Mouse (Mus musculus): Measurements from ENCODE around the gene Traip. TPM values are rescaled to one million over a fixed set of nuclear protein-coding genes. Genes with fewer than 3 reads are reported as not detected.

Gene Traip
- polyA plus RNA-seq, 1 experiment from 2014 or later, result 18.7 TPM

GRCm38 (mm10) chr9:107934146-107934545, 15.8 kb upstream of the Traip start:
- 85% methylated on average over 11 of the region's 11 CpGs for WGBS
- Histone ChIP-seq H3K9me3 (replicated peaks) (no peaks in the 10 kb centered on the region), H3K36me3 (no peaks in the 10 kb centered on the region), H3K27ac (replicated peaks) (no peak overlapping the region), H3K9ac (no peak overlapping the region), H3K27me3 (peaks cover 14% of the 10 kb centered on the region; the same call in 1 of the 2 replicates), H3K4me3 (replicated peaks) (no peak overlapping the region), H3K4me2 (replicated peaks) (no peak overlapping the region), H3K4me1 (peaks cover 17% of the 10 kb centered on the region)
- no peak for ATAC-seq (ENCODE audit: insufficient number of reproducible peaks, low FRiP score, low TSS enrichment, low read depth)

GRCm38 (mm10) chr9:107935374-107935773, 14.6 kb upstream of the Traip start, which contains the start of gene Camkv:
Gene Camkv (plus strand): TSS chr9:107935674.
- Histone ChIP-seq H3K36me3 (no peaks in the 10 kb centered on the region), H3K27me3 (peaks cover 14% of the 10 kb centered on the region; the same call in 1 of the 2 replicates), H3K4me3 (replicated peaks) (peak within 1 kb of the TSS; percentile 47), H3K27ac (replicated peaks) (no peak within 1 kb of the TSS), H3K9ac (peak within 1 kb of the TSS; percentile 26; the same call in 1 of the 2 replicates), H3K9me3 (replicated peaks) (no peaks in the 10 kb centered on the region), H3K4me1 (peaks cover 17% of the 10 kb centered on the region), H3K4me2 (replicated peaks) (peak within 1 kb of the TSS; percentile 89)
- WGBS, result 5% methylated on average over 3 of the region's 3 CpGs
- ATAC-seq (ENCODE audit: insufficient number of reproducible peaks, low FRiP score, low TSS enrichment, low read depth), result no peak

GRCm38 (mm10) chr9:107935790-107936214, 14.1 kb upstream of the Traip start:
- ATAC-seq (ENCODE audit: insufficient number of reproducible peaks, low FRiP score, low TSS enrichment, low read depth), result 0 out of 2 replicates have a peak, but pooled peaks have one; percentile 4
- Histone ChIP-seq H3K4me3 (replicated peaks) (peak overlapping the region; percentile 47), H3K36me3 (no peaks in the 10 kb centered on the region), H3K4me1 (peaks cover 17% of the 10 kb centered on the region), H3K27me3 (peaks cover 14% of the 10 kb centered on the region; the same call in 1 of the 2 replicates), H3K9me3 (replicated peaks) (no peaks in the 10 kb centered on the region), H3K9ac (peak overlapping the region; percentile 26; the same call in 1 of the 2 replicates), H3K4me2 (replicated peaks) (peak overlapping the region; percentile 89), H3K27ac (replicated peaks) (no peak overlapping the region)
- under 1% methylated on average over 41 of the region's 41 CpGs for WGBS

GRCm38 (mm10) chr9:107936215-107936822, 13.6 kb upstream of the Traip start:
- Histone ChIP-seq H3K9me3 (replicated peaks) (no peaks in the 10 kb centered on the region), H3K4me1 (peaks cover 17% of the 10 kb centered on the region), H3K4me2 (replicated peaks) (peak overlapping the region; percentile 89), H3K27ac (replicated peaks) (no peak overlapping the region), H3K4me3 (replicated peaks) (peak overlapping the region; percentile 47), H3K9ac (peak overlapping the region; percentile 26; the same call in 1 of the 2 replicates), H3K27me3 (peaks cover 14% of the 10 kb centered on the region; the same call in 1 of the 2 replicates), H3K36me3 (no peaks in the 10 kb centered on the region)
- peak; percentile 51 for ATAC-seq (ENCODE audit: insufficient number of reproducible peaks, low FRiP score, low TSS enrichment, low read depth)
- WGBS, result 2% methylated on average over 29 of the region's 29 CpGs

- ATAC-seq (ENCODE audit: insufficient number of reproducible peaks, low FRiP score, low TSS enrichment, low read depth), result no peak
Observed at GRCm38 (mm10) chr9:107936831-107937230, 13.1 kb upstream of the Traip start.

GRCm38 (mm10) chr9:107947241-107948194, 2.4 kb upstream of the Traip start:
- H3K9ac ChIP-seq, result no peak overlapping the region
- no peak for ATAC-seq (ENCODE audit: insufficient number of reproducible peaks, low FRiP score, low TSS enrichment, low read depth)
- 85% methylated on average over 31 of the region's 31 CpGs for WGBS
- no peak overlapping the region for H3K27ac ChIP-seq (replicated peaks)
- no peak overlapping the region for H3K4me2 ChIP-seq (replicated peaks)
- no peak overlapping the region for H3K4me3 ChIP-seq (replicated peaks)
- peaks cover 27% of the 10 kb centered on the region for H3K4me1 ChIP-seq
- no peaks in the 10 kb centered on the region for H3K36me3 ChIP-seq
- no peaks in the 10 kb centered on the region for H3K9me3 ChIP-seq (replicated peaks)
- H3K27me3 ChIP-seq, result no peaks in the 10 kb centered on the region

More at GRCm38 (mm10) chr9:107936831-107937230, 13.1 kb upstream of the Traip start:
- no peaks in the 10 kb centered on the region for H3K9me3 ChIP-seq (replicated peaks)
- peaks cover 17% of the 10 kb centered on the region for H3K4me1 ChIP-seq
- H3K27me3 ChIP-seq, result peaks cover 14% of the 10 kb centered on the region; the same call in 1 of the 2 replicates
- WGBS, result 13% methylated on average over 3 of the region's 3 CpGs
- H3K9ac ChIP-seq, result no peak overlapping the region
- no peak overlapping the region for H3K27ac ChIP-seq (replicated peaks)
- H3K4me2 ChIP-seq (replicated peaks), result peak overlapping the region; percentile 89
- H3K36me3 ChIP-seq, result no peaks in the 10 kb centered on the region
- peak overlapping the region; percentile 47 for H3K4me3 ChIP-seq (replicated peaks)

- no peak overlapping the region for H3K4me3 ChIP-seq (replicated peaks)
- H3K9me3 ChIP-seq (replicated peaks), result no peaks in the 10 kb centered on the region
- no peaks in the 10 kb centered on the region for H3K36me3 ChIP-seq
- no peak overlapping the region for H3K9ac ChIP-seq
- peaks cover 20% of the 10 kb centered on the region for H3K4me1 ChIP-seq
- no peak overlapping the region for H3K4me2 ChIP-seq (replicated peaks)
- WGBS, result 77% methylated on average over 13 of the region's 13 CpGs
- no peaks in the 10 kb centered on the region for H3K27me3 ChIP-seq
- ATAC-seq (ENCODE audit: insufficient number of reproducible peaks, low FRiP score, low TSS enrichment, low read depth), result no peak
- H3K27ac ChIP-seq (replicated peaks), result no peak overlapping the region
Observed at GRCm38 (mm10) chr9:107949184-107949921, 583 bp upstream of the Traip start.

- Histone ChIP-seq H3K4me1 (peaks cover 20% of the 10 kb centered on the region), H3K4me3 (replicated peaks) (peak overlapping the region; percentile 69), H3K4me2 (replicated peaks) (peak overlapping the region; percentile 81), H3K36me3 (no peaks in the 10 kb centered on the region), H3K9ac (peak overlapping the region; percentile 43), H3K27me3 (no peaks in the 10 kb centered on the region), H3K9me3 (replicated peaks) (no peaks in the 10 kb centered on the region), H3K27ac (replicated peaks) (peak overlapping the region; percentile 82)
- peak; percentile 90 for ATAC-seq (ENCODE audit: insufficient number of reproducible peaks, low FRiP score, low TSS enrichment, low read depth)
- WGBS, result 12% methylated on average over 45 of the region's 45 CpGs
Observed at GRCm38 (mm10) chr9:107950460-107951355, 772 bp downstream of the Traip start.

- Histone ChIP-seq H3K4me1 (peaks cover 11% of the 10 kb centered on the region), H3K36me3 (peaks cover 34% of the 10 kb centered on the region)
- 72% methylated on average over 6 of the region's 6 CpGs for WGBS
Observed at GRCm38 (mm10) chr9:107955613-107956289, 5.8 kb downstream of the Traip start.

More at GRCm38 (mm10) chr9:107955613-107956289, 5.8 kb downstream of the Traip start:
- H3K4me3 ChIP-seq (replicated peaks), result no peak overlapping the region
- no peak overlapping the region; the same call in 1 of the 2 replicates for H3K9ac ChIP-seq
- ATAC-seq (ENCODE audit: insufficient number of reproducible peaks, low FRiP score, low TSS enrichment, low read depth), result no peak
- no peaks in the 10 kb centered on the region for H3K27me3 ChIP-seq
- H3K4me2 ChIP-seq (replicated peaks), result no peak overlapping the region
- no peak overlapping the region for H3K27ac ChIP-seq (replicated peaks)
- no peaks in the 10 kb centered on the region for H3K9me3 ChIP-seq (replicated peaks)

Data from embryonic facial prominence, embryonic 15.5 days (tissue).